Mouse (Mus musculus): Measurements from ENCODE around the gene Adamtsl1.

DNA sequence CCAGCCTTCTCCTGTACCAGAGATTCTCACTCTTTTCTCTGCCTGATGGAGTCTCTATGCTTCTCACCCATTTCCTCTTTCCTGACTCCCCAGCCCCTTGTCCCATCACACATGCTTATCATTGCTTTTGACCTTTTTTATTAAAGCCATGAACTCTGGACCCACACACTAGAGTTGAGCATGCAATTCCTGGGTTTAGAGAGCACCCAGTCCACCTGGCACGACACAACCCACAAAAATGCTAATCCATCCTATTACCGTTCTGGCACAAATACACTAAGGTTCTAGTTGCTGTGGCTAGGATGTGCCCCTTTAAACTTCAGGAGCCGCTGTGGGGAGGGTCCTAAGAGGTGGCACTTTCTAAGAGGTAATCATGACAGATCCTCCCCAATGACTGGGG lies 921.7 kb downstream of the Adamtsl1 start:
- TF ChIP-seq POLR2A (IDR thresholded peaks at IDR 0.05; ENCODE audit: low read depth, low read length): no peak
- TF ChIP-seq CTCF (conservative IDR thresholded peaks at IDR 0.05; ENCODE audit: insufficient read depth, insufficient read length, low read depth, low read length): no peak

Data from kidney, adult 2 months (tissue).